Mouse (Mus musculus): ENCODE results near the gene Ptcra.

DNA sequence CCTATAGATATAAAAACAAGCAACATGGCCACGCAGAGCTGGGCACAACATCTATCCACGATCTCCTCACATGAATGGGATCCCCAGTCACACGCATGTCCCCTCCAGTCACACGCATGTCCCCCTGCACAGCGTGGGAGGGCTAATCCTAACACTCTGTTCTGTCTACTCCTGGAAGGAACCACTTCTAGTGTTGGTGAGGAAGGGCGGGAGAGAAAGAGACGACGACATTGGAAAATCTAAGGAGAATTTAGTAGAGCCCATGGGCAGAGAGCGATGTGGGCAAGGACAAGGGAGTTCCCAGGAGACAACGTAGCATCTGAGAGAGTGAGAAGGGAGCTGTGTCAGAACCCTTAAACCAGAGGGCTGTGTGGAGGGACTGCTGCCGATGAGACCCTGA, 7.0 kb upstream of the Ptcra start:
- TF ChIP-seq POLR2A (IDR thresholded peaks at IDR 0.05; ENCODE audit: control insufficient read depth, low read depth, low read length), result no peak
- no peak for TF ChIP-seq CTCF (IDR thresholded peaks at IDR 0.05; ENCODE audit: control insufficient read depth, insufficient read depth, insufficient replicate concordance, low read depth, low read length)
